Mouse (Mus musculus) bone marrow, adult 2 months (tissue): Measurements from ENCODE around the gene March11.

Source experiments
- CTCF ChIP-seq: fragments of 200-500 bp; IDR thresholded peaks from 2 replicates; pipeline ENCODE4 v1.5.1; 2011; ENCODE audit warnings: low read length, control low read depth; ENCODE audit not compliant: control insufficient read depth, insufficient read depth
- POLR2A ChIP-seq: fragments of 200-500 bp; IDR thresholded peaks from 2 replicates; pipeline ENCODE4 v1.6.1; 2011; ENCODE audit warnings: low read depth, mild to moderate bottlenecking, control low read depth, low read length, borderline replicate concordance; ENCODE audit not compliant: control insufficient read depth

DNA sequence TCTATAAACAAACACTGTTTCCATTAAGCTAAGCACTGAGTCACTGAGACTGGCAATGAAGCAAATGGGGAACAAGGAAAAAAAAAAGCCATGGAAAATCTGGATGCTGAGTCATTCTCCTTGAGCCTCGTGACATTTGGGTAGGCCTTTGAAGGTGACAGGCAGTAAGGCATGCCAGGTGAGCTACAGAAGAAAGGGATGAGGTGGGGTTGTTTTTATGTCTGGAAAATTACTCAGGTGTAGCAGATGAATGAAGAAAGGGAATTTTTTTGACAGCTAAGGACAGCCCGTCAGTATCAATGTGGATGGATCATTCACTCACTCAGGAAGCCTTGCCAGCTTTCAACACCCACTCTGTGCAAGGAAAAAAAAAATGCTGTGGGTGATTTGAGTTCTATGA lies 123.8 kb downstream of the March11 start:
- TF ChIP-seq CTCF (no peak), POLR2A (no peak)
